Mouse (Mus musculus) MEL (cell line): ENCODE measurements at regions not wholly inside any gene's neighbourhood (a gene's known extent, or its start where the extent isn't known, plus 50 kb on each side); places are given as distances from the start of the nearest gene placed in this dataset.

Source experiments
- CHD2 ChIP-seq: IDR thresholded peaks from 2 replicates; pipeline ENCODE4 v1.6.1; 2011; ENCODE audit warnings: low read length, improper control_type of control experiment
- CTCF ChIP-seq, 3 experiments: IDR thresholded peaks in 2 of 3; conservative IDR thresholded peaks in 1 of 3; 2 replicates each; pipeline ENCODE4 v1.5.1; 2011 to 2012; ENCODE audit warnings: low read length in 3 of 3, low read depth in 2 of 3, mild to moderate bottlenecking in 2 of 3, improper control_type of control experiment in 1 of 3, inconsistent platforms in 1 of 3, mixed read lengths in 1 of 3, moderate library complexity in 1 of 3; ENCODE audit not compliant: control insufficient read depth in 1 of 3, insufficient read depth in 1 of 3, poor library complexity in 1 of 3, severe bottlenecking in 1 of 3
- E2F4 ChIP-seq: IDR thresholded peaks from 2 replicates; pipeline ENCODE4 v1.6.1; 2011; ENCODE audit warnings: low read depth, low read length, improper control_type of control experiment, borderline replicate concordance
- ETS1 ChIP-seq: IDR thresholded peaks from 2 replicates; pipeline ENCODE4 v1.6.1; 2012; ENCODE audit warnings: low read depth, mild to moderate bottlenecking, inconsistent platforms, low read length, improper control_type of control experiment, moderate library complexity
- GATA1 ChIP-seq: IDR thresholded peaks from 2 replicates; pipeline ENCODE4 v1.6.1; 2011; ENCODE audit warnings: low read depth, low read length, improper control_type of control experiment
- NELFE ChIP-seq: IDR thresholded peaks from 2 replicates; pipeline ENCODE4 v1.6.1; 2011; ENCODE audit warnings: low read depth, low read length, improper control_type of control experiment
- POLR2A ChIP-seq, 2 experiments: IDR thresholded peaks; 2 replicates each; pipeline ENCODE4 v1.6.1; 2011 to 2012; ENCODE audit warnings: low read length in 2 of 2, mild to moderate bottlenecking in 2 of 2, control low read depth in 1 of 2, improper control_type of control experiment in 1 of 2, low read depth in 1 of 2, moderate library complexity in 1 of 2; ENCODE audit not compliant: control insufficient read depth in 1 of 2, insufficient read depth in 1 of 2, poor library complexity in 1 of 2
- RCOR1 ChIP-seq: IDR thresholded peaks from 2 replicates; pipeline ENCODE4 v1.6.1; 2012; ENCODE audit warnings: low read depth, mild to moderate bottlenecking, inconsistent platforms, low read length, improper control_type of control experiment
- SMC3 ChIP-seq: IDR thresholded peaks from 2 replicates; pipeline ENCODE4 v1.6.1; 2011; ENCODE audit warnings: low read depth, low read length, improper control_type of control experiment
- TBP ChIP-seq: IDR thresholded peaks from 2 replicates; pipeline ENCODE4 v1.8.0; 2011; ENCODE audit warnings: low read depth, low read length, improper control_type of control experiment
- UBTF ChIP-seq: IDR thresholded peaks from 2 replicates; pipeline ENCODE4 v1.6.1; 2012; ENCODE audit warnings: low read depth, mild to moderate bottlenecking, inconsistent platforms, low read length, improper control_type of control experiment, moderate library complexity, borderline replicate concordance; ENCODE audit not compliant: insufficient read depth

- TF ChIP-seq POLR2A (IDR thresholded peaks at IDR 0.05; ENCODE audit: control insufficient read depth in 1 of 2, insufficient read depth in 1 of 2, low read depth in 1 of 2, low read length in 2 of 2, poor library complexity in 1 of 2) = no peak
- no peak for TF ChIP-seq NELFE
- TF ChIP-seq SMC3 = no peak
- TF ChIP-seq UBTF = no peak
- no peak for TF ChIP-seq E2F4
- no peak for TF ChIP-seq RCOR1
- TF ChIP-seq CHD2 = no peak
- no peak for TF ChIP-seq GATA1
- no peak for TF ChIP-seq ETS1
- no peak for TF ChIP-seq TBP
- no peak for TF ChIP-seq CTCF (IDR thresholded peaks at IDR 0.05 in 2 of 3, conservative IDR thresholded peaks at IDR 0.05 in 1 of 3; ENCODE audit: control insufficient read depth in 1 of 3, insufficient read depth in 1 of 3, low read depth in 2 of 3, low read length in 3 of 3, poor library complexity in 1 of 3, severe bottlenecking in 1 of 3)
These were observed 158.4 kb upstream of the Slitrk6 start for GRCm38 (mm10) chr14:110913341-110913740.
